Mouse (Mus musculus) heart, embryonic 11.5 days (tissue): ENCODE measurements around the gene Med31. TPM values are rescaled to one million over a fixed set of nuclear protein-coding genes. Genes with fewer than 3 reads are reported as not detected.
"Not testable (repeated sequence)": the region's sequence is repeated elsewhere in the genome, so short reads cannot be mapped to it uniquely, and the experiment has no call there.

Experiments used
- ATAC-seq: fragments of 200-750 bp; cut with Nextera tagmentation; replicated peaks from 2 replicates; pipeline ENCODE4 v1.8.0; 2017; ENCODE audit warnings: moderate library complexity; ENCODE audit not compliant: insufficient number of reproducible peaks, low FRiP score, low TSS enrichment
- H3K27ac ChIP-seq: fragments of 300-500 bp; sonication (generic); 2 replicates; pipeline ENCODE4 v1.5.1; 2014; ENCODE audit warnings: mild to moderate bottlenecking, low read depth, low read length
- H3K27me3 ChIP-seq: fragments of 300-500 bp; sonication (generic); 2 replicates; pipeline ENCODE4 v1.6.1; 2014; ENCODE audit warnings: mild to moderate bottlenecking, low read length, mixed read lengths; ENCODE audit not compliant: control insufficient read depth, insufficient read depth
- H3K36me3 ChIP-seq: fragments of 300-500 bp; sonication (generic); 2 replicates; pipeline ENCODE4 v1.6.1; 2014; ENCODE audit warnings: mild to moderate bottlenecking, low read length, moderate library complexity, mixed read lengths; ENCODE audit not compliant: control insufficient read depth, insufficient read depth
- H3K4me1 ChIP-seq: fragments of 300-500 bp; sonication (generic); 2 replicates; pipeline ENCODE4 v1.6.1; 2014; ENCODE audit warnings: low read length; ENCODE audit not compliant: control insufficient read depth, insufficient read depth
- H3K4me2 ChIP-seq: fragments of 300-500 bp; sonication (generic); 2 replicates; pipeline ENCODE4 v1.6.1; 2014; ENCODE audit warnings: mild to moderate bottlenecking, moderate library complexity
- H3K4me3 ChIP-seq: fragments of 300-500 bp; sonication (generic); 2 replicates; pipeline ENCODE4 v1.5.1; 2014; ENCODE audit warnings: low read depth, low read length
- H3K9ac ChIP-seq: fragments of 300-500 bp; sonication (generic); 2 replicates; pipeline ENCODE4 v1.6.1; 2014; ENCODE audit warnings: mild to moderate bottlenecking, low read depth, low read length, moderate library complexity
- H3K9me3 ChIP-seq: fragments of 300-500 bp; sonication (generic); replicated peaks from 2 replicates; pipeline ENCODE4 v1.6.1; 2016; ENCODE audit warnings: low read length; ENCODE audit not compliant: control insufficient read depth
- WGBS: fragments of 180-500 bp; shearing (Covaris S2); extraction: QIAGEN DNeasy Blood & Tissue Kit; methylation state at CpG from one replicate; pipeline ENCODE4 v1.1.7; 2014; ENCODE audit not compliant: insufficient replicate concordance; 5-methylcytosine and 5-hydroxymethylcytosine counted together
- polyA plus RNA-seq: library from polyadenylated mRNA; unstranded; fragments of >200 nt; fragmentation: Nextera tagmentation; extraction: Ambion mirVana; gene quantifications from 2 replicates; pipeline ENCODE4 v1.2.1, GENCODE M21; 2014

Gene Med31
- polyA plus RNA-seq, 1 experiment from 2014 or later: 32.6 TPM

DNA sequence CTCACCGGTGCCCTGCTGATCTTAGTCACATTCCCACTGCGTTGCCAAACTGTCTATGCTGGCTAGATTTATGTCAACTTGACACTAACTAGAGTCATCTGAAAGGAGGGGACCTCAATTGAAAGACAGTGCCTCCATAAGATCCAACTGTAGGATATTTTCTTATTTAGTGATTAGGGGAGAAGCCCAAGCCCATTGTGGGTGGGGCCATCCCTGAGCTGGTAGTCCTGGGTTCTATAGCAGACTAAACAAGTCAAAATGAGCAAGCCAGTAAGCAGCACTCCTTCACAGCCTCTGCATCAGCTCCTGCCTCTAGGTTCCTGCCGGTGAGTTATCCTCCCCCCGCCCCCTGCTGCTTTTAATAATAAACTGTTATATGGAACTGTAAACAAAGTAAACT, 34.3 kb downstream of the Med31 start:
- Histone ChIP-seq H3K27ac (no peak overlapping the region), H3K4me1 (no peaks in the 10 kb centered on the region), H3K9ac (no peak overlapping the region), H3K4me2 (no peak overlapping the region), H3K4me3 (no peak overlapping the region), H3K27me3 (no peaks in the 10 kb centered on the region), H3K36me3 (0 out of 2 replicates have a peak, but pooled peaks cover 2% of the 10 kb centered on the region), H3K9me3 (no peaks in the 10 kb centered on the region)
- 92% methylated on average over 4 of the region's 4 CpGs for WGBS
- no peak for ATAC-seq

DNA sequence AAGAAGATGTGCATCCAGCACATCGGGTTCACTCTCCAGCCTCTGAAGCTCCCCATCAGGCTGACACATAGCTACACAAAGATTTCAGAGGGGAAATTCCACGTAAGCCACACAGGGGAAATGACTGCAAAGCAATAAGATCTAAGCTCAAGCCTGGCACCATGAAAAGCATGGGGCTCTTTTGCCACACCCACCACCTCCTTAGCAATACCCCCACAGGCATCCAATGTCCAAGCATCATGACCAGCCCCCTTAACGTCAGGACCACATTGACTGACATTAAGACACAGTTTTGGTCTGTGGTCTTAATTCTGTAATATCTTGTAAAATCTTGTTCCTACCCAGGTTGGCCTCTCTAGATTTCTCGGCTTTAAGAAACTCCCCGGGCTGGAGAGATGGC, 34.8 kb downstream of the Med31 start:
- Histone ChIP-seq H3K9me3 (no peaks in the 10 kb centered on the region), H3K27ac (no peak overlapping the region), H3K4me2 (no peak overlapping the region), H3K36me3 (peaks cover 3% of the 10 kb centered on the region; the same call in 1 of the 2 replicates), H3K9ac (no peak overlapping the region), H3K4me3 (no peak overlapping the region), H3K27me3 (no peaks in the 10 kb centered on the region), H3K4me1 (no peaks in the 10 kb centered on the region)
- ATAC-seq: no peak
- WGBS: 90% methylated on average over 5 of the region's 5 CpGs

DNA sequence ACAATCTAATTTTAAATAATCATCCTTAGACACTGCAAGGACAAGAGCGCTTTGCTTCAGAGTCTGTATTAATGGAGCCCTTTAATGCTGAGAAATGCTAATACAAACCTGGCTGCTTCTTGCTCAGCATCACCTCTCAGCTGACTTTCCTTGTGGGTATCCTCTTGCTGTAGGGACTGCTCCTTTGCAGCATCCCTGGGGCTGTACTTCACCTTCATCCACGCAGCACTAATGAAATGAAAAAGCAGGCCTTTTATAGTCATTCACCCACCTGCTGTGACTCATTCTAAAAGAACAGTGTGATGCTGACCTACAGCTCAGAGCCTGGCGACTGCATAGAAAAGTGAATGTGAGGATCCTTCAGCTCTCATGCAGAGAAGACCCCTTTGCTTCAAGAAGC, 38.8 kb downstream of the Med31 start:
- WGBS: 64% methylated on average over 3 of the region's 3 CpGs
- Histone ChIP-seq H3K27me3 (no peaks in the 10 kb centered on the region), H3K9ac (no peak overlapping the region), H3K27ac (no peak overlapping the region), H3K4me2 (no peak overlapping the region), H3K36me3 (peaks cover 8% of the 10 kb centered on the region; the same call in 1 of the 2 replicates), H3K9me3 (no peaks in the 10 kb centered on the region), H3K4me3 (no peak overlapping the region), H3K4me1 (no peaks in the 10 kb centered on the region)
- ATAC-seq: no peak

DNA sequence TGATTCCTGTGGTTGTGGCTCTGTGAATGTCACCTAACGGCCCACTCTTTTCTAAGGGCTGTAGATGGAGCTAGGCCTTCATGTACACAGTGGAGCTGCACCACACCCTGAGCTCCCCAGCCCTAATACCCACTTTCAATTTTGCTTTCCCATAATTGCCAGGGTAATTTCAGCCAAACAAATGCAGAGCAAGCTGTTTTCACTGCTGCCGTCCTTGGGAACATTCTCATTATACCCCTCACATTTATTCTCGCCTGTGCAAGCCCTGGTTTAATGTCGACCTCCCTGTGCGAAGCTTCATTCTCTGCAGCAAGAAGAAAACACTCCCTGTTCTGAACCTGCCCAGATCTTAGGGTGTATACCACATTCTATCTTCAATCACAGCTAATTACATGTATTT, 39.4 kb downstream of the Med31 start:
- WGBS: 89% methylated on average over 5 of the region's 5 CpGs
- peaks cover 8% of the 10 kb centered on the region; the same call in 1 of the 2 replicates for H3K36me3 ChIP-seq
- no peaks in the 10 kb centered on the region for H3K4me1 ChIP-seq
- H3K27me3 ChIP-seq: no peaks in the 10 kb centered on the region
- no peak overlapping the region for H3K4me3 ChIP-seq
- no peaks in the 10 kb centered on the region for H3K9me3 ChIP-seq
- no peak overlapping the region for H3K4me2 ChIP-seq
- H3K27ac ChIP-seq: no peak overlapping the region
- H3K9ac ChIP-seq: no peak overlapping the region
- no peak for ATAC-seq

DNA sequence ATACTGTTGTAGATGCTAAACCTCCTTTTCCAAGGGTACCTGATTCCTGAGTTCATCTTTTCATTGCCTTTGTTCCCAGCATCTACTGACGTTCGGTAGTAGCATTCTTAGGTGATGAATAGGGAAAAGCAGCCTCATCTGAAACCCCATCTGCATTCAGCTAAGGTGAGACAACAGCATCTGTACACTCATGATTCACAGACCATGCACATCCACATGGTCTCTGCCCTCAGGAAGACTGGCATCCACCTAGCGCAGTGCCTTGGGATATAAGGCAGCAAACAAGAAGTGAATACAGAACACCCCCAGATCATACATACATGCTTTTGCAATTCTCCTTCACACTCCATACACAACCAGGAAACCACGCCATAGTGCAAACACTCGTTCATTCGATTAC, 40.7 kb downstream of the Med31 start:
- Histone ChIP-seq H3K4me3 (no peak overlapping the region), H3K4me1 (no peaks in the 10 kb centered on the region), H3K9ac (no peak overlapping the region), H3K36me3 (peaks cover 8% of the 10 kb centered on the region; the same call in 1 of the 2 replicates), H3K9me3 (no peaks in the 10 kb centered on the region), H3K27ac (no peak overlapping the region), H3K27me3 (no peaks in the 10 kb centered on the region), H3K4me2 (no peak overlapping the region)
- 88% methylated on average over 6 of the region's 6 CpGs for WGBS
- ATAC-seq: no peak

DNA sequence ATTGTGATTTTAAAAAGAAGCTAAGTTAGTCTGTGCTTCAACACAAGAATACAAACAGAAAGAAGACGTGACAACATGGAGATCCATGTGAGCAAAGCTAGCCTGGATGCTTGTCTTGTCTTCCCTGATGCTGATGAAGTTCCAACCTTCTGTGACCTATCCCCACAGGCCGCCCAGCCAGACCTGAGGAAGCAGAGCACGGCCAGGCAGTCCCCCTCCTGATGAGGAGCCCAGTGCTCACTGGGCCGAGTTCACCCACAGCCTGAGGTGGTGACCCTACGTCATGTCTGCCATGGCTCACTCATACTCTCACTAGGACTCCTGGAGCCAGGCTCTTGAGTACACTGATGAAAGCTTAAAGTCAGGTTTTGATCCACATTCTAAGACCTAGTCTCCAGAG, 41.9 kb downstream of the Med31 start:
- ATAC-seq: no peak
- H3K27me3 ChIP-seq: no peaks in the 10 kb centered on the region
- no peak overlapping the region for H3K4me2 ChIP-seq
- H3K4me1 ChIP-seq: no peaks in the 10 kb centered on the region
- H3K36me3 ChIP-seq: peaks cover 10% of the 10 kb centered on the region; the same call in 1 of the 2 replicates
- WGBS: 84% methylated on average over 5 of the region's 5 CpGs
- H3K9ac ChIP-seq: no peak overlapping the region
- H3K4me3 ChIP-seq: no peak overlapping the region
- no peaks in the 10 kb centered on the region for H3K9me3 ChIP-seq
- no peak overlapping the region for H3K27ac ChIP-seq

DNA sequence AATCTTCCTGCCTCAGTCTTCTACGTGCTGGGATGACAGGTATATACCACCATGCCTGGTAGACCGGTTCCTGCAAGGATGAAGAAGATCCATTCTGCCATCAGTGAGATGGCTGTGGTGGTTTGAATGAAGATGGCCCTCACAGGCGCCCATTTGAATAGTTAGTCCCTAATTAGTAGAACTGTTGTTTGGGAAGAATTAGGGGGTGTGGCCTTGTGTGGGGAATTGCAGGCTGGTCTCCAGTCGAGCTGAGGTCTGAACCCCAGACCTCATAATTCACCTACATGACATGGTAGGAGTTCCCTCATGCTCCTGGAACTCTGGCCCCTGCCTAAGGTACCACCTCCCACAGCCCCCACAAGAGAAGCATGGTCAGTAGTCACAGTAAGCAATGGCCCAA, 43.5 kb downstream of the Med31 start:
- 80% methylated on average over 4 of the region's 4 CpGs for WGBS
- not testable (repeated sequence) for ATAC-seq, H3K4me3 ChIP-seq, H3K4me1 ChIP-seq, H3K36me3 ChIP-seq, H3K27me3 ChIP-seq, H3K9me3 ChIP-seq, H3K4me2 ChIP-seq, H3K27ac ChIP-seq, H3K9ac ChIP-seq

DNA sequence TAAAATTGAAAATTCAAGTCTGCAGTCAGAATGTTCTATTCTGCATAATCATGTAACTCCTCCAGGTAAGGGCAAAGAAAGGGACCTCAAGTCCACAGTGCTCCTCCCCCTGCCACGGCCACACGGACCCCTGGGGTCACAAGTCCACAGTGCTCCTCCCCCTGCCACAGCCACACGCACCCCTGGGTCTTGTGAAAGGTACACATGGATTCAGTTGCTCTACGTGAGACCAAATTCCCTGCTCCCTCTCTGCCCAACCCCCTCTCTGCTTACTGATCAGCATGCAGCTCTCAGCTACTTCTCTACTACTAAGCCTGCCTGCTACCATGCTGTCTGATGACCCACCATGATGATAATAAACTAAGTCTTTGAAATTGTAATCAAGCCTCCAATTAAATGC, 45.5 kb downstream of the Med31 start:
- H3K36me3 ChIP-seq: peaks cover 10% of the 10 kb centered on the region; the same call in 1 of the 2 replicates

DNA sequence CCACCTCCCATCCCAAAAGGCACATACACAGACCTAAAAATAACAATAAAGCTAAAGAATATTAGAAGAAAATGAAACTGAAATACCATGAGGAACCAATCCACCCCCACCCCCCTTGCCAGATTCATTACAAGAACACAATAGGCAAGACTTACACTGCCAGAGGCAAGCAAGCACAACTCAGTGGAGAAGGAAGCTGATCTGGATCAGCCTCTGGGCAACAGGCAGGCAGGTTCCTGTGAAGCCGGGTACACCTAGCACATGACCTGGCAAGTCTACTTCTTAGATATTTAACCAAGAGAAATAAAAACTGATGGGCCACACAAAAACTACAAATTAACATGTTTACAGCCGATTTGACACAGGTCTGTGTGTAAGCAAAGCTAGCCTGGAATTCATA, 52.2 kb downstream of the Med31 start:
- no peak for ATAC-seq
- Histone ChIP-seq H3K9ac (no peak overlapping the region), H3K4me3 (no peak overlapping the region), H3K27ac (no peak overlapping the region), H3K4me1 (no peaks in the 10 kb centered on the region), H3K36me3 (peaks cover 10% of the 10 kb centered on the region; the same call in 1 of the 2 replicates), H3K9me3 (no peaks in the 10 kb centered on the region), H3K27me3 (no peaks in the 10 kb centered on the region), H3K4me2 (no peak overlapping the region)
- WGBS: 84% methylated on average over 2 of the region's 2 CpGs

More for the DNA sequence above, 45.5 kb downstream of the Med31 start:
- no peak overlapping the region for H3K4me3 ChIP-seq
- no peak for ATAC-seq
- no peak overlapping the region for H3K4me2 ChIP-seq
- no peaks in the 10 kb centered on the region for H3K4me1 ChIP-seq
- 87% methylated on average over 4 of the region's 4 CpGs for WGBS
- H3K27ac ChIP-seq: no peak overlapping the region
- H3K9ac ChIP-seq: no peak overlapping the region
- H3K27me3 ChIP-seq: no peaks in the 10 kb centered on the region
- no peaks in the 10 kb centered on the region for H3K9me3 ChIP-seq
